Mouse (Mus musculus) E14TG2a.4 (cell line): ENCODE measurements at regions not wholly inside any gene's neighbourhood (a gene's known extent, or its start where the extent isn't known, plus 50 kb on each side); places are given as distances from the start of the nearest gene placed in this dataset.

Source experiments
- CTCF ChIP-seq: conservative IDR thresholded peaks from 2 replicates; pipeline ENCODE4 v1.5.1; 2014; ENCODE audit warnings: low read length
- NANOG ChIP-seq: IDR thresholded peaks from 2 replicates; pipeline ENCODE4 v1.6.1; 2014; ENCODE audit warnings: borderline replicate concordance, low read length, mixed read lengths

- TF ChIP-seq CTCF = no peak
- TF ChIP-seq NANOG = no peak
These were observed 196.2 kb downstream of the Dusp6 start for GRCm38 (mm10) chr10:99459171-99459660.
